Mouse (Mus musculus) left cerebral cortex, postnatal 25 days (tissue): ENCODE data around the gene Sfn. TPM values are rescaled to one million over a fixed set of nuclear protein-coding genes. Genes with fewer than 3 reads are reported as not detected.
"Not testable (repeated sequence)": the region's sequence is repeated elsewhere in the genome, so short reads cannot be mapped to it uniquely, and the experiment has no call there.

ENCODE experiments used
- DNase-seq, 2 experiments: peaks; one replicate each; pipeline ENCODE4 v3.0.0; 2022; ENCODE audit warnings: low spot score in 2 of 2, mixed read lengths in 1 of 2
- intact Hi-C: fragments of 180-260 bp; cut with DNase I; formaldehyde crosslinking; loops from one replicate; pipeline ENCODE4 v1.15.1; 2025
- total RNA-seq, 2 experiments: library from RNA; stranded (reverse); gene quantifications; 2 replicates each; pipeline ENCODE4 v1.2.3; 2021

Gene Sfn
- total RNA-seq: 1 to 10 TPM; 1.3 to 1.9 TPM

GRCm38 (mm10) chr4:133601721-133602218, at the start of gene Sfn:
Gene Sfn (minus strand): TSS chr4:133602168.
- intact Hi-C loops: no loop called here
- DNase-seq: no peak

- intact Hi-C loops: no loop called here
- no peak for DNase-seq
These were observed 49.5 kb upstream of the Sfn start for GRCm38 (mm10) chr4:133651445-133651844.

GRCm38 (mm10) chr4:133649989-133650699, 48.2 kb upstream of the Sfn start, which contains the start of gene Zdhhc18:
Gene Zdhhc18 (minus strand): TSS chr4:133650154.
- intact Hi-C loops: loop anchor here (1.0 kb wide), 1 partner anchor 58 kb away; no protein-coding TSS in a partner anchor
- DNase-seq: peak; percentile 70 to 76

- DNase-seq, intact Hi-C loops: not testable (repeated sequence)
These were observed 47.5 kb upstream of the Sfn start for GRCm38 (mm10) chr4:133649464-133649863.

GRCm38 (mm10) chr4:133645680-133646079, 43.7 kb upstream of the Sfn start:
- intact Hi-C loops: no loop called here
- DNase-seq: no peak

- DNase-seq: no peak
- intact Hi-C loops: no loop called here
These were observed 43.2 kb upstream of the Sfn start for GRCm38 (mm10) chr4:133645195-133645594.

GRCm38 (mm10) chr4:133634043-133634410, 32.1 kb upstream of the Sfn start:
- no peak for DNase-seq
- intact Hi-C loops: no loop called here

- intact Hi-C loops: no loop called here
- DNase-seq: peak; percentile 85 to 86
These were observed 31.5 kb upstream of the Sfn start for GRCm38 (mm10) chr4:133633332-133634042.

GRCm38 (mm10) chr4:133632483-133633327, 30.7 kb upstream of the Sfn start:
- peak in 1 of 2 experiments; percentile 32 for DNase-seq
- intact Hi-C loops: no loop called here

- DNase-seq: no peak
- intact Hi-C loops: no loop called here
These were observed 29.9 kb upstream of the Sfn start for GRCm38 (mm10) chr4:133631769-133632411.

- no peak for DNase-seq
- intact Hi-C loops: no loop called here
These were observed 29.3 kb upstream of the Sfn start for GRCm38 (mm10) chr4:133631071-133631768.

- no peak for DNase-seq
These were observed 28.5 kb upstream of the Sfn start for GRCm38 (mm10) chr4:133630326-133630920.

GRCm38 (mm10) chr4:133629191-133629590, 27.2 kb upstream of the Sfn start:
- intact Hi-C loops: no loop called here
- no peak for DNase-seq

More at GRCm38 (mm10) chr4:133630326-133630920, 28.5 kb upstream of the Sfn start:
- intact Hi-C loops: no loop called here

GRCm38 (mm10) chr4:133628517-133628916, 26.5 kb upstream of the Sfn start:
- intact Hi-C loops: no loop called here
- no peak for DNase-seq

- intact Hi-C loops: no loop called here
- DNase-seq: no peak
These were observed 25.1 kb upstream of the Sfn start for GRCm38 (mm10) chr4:133627039-133627438.

- no peak for DNase-seq
- intact Hi-C loops: no loop called here
These were observed 24.7 kb upstream of the Sfn start for GRCm38 (mm10) chr4:133626621-133627020.

- intact Hi-C loops: no loop called here
- DNase-seq: no peak
These were observed 24.3 kb upstream of the Sfn start for GRCm38 (mm10) chr4:133626221-133626620.

GRCm38 (mm10) chr4:133625621-133626071, 23.7 kb upstream of the Sfn start:
- DNase-seq: no peak
- intact Hi-C loops: no loop called here
